Mouse (Mus musculus) liver, postnatal 0 days (tissue): ENCODE results near the gene Ptpn12. TPM values are rescaled to one million over a fixed set of nuclear protein-coding genes. Genes with fewer than 3 reads are reported as not detected.

ENCODE experiments used
- ATAC-seq: fragments of 200-750 bp; cut with Nextera tagmentation; 2 replicates; pipeline ENCODE4 v1.8.0; 2017; ENCODE audit warnings: mild to moderate bottlenecking, moderate library complexity
- DNase-seq: peaks from one replicate; pipeline ENCODE4 v3.0.0-alpha.2; 2016
- H3K27ac ChIP-seq: fragments of 300-500 bp; sonication (generic); 2 replicates; pipeline ENCODE4 v1.5.1; 2014; ENCODE audit warnings: antibody characterized with exemption, moderate library complexity, mild to moderate bottlenecking, low read depth
- H3K27me3 ChIP-seq: fragments of 300-500 bp; sonication (generic); 2 replicates; pipeline ENCODE4 v1.6.1; 2014; ENCODE audit warnings: low read length, control low read depth, mixed read lengths; ENCODE audit not compliant: insufficient read depth
- H3K36me3 ChIP-seq: fragments of 300-500 bp; sonication (generic); replicated peaks from 2 replicates; pipeline ENCODE4 v1.6.1; 2014; ENCODE audit warnings: mild to moderate bottlenecking, control low read depth, low read length, moderate library complexity, mixed read lengths; ENCODE audit not compliant: insufficient read depth
- H3K4me1 ChIP-seq: fragments of 300-500 bp; sonication (generic); 2 replicates; pipeline ENCODE4 v1.6.1; 2014; ENCODE audit warnings: antibody characterized with exemption, mild to moderate bottlenecking, control low read depth; ENCODE audit not compliant: insufficient read depth
- H3K4me2 ChIP-seq: fragments of 300-500 bp; sonication (generic); 2 replicates; pipeline ENCODE4 v1.6.1; 2014; ENCODE audit warnings: low read depth, mild to moderate bottlenecking, low read length, moderate library complexity, mixed read lengths
- H3K4me3 ChIP-seq: fragments of 300-500 bp; sonication (generic); 2 replicates; pipeline ENCODE4 v1.5.1; 2014; ENCODE audit warnings: low read depth, low read length
- H3K9ac ChIP-seq: fragments of 300-500 bp; sonication (generic); replicated peaks from 2 replicates; pipeline ENCODE4 v1.6.1; 2014; ENCODE audit warnings: mild to moderate bottlenecking, moderate library complexity
- H3K9me3 ChIP-seq: fragments of 300-500 bp; sonication (generic); 2 replicates; pipeline ENCODE4 v1.6.1; 2016; ENCODE audit warnings: mild to moderate bottlenecking, control low read depth, low read length, mixed read lengths
- CTCF ChIP-seq: sonication (generic); IDR thresholded peaks from 2 replicates; pipeline ENCODE4 v1.5.1; 2016; ENCODE audit warnings: antibody characterized with exemption, low read depth
- EP300 ChIP-seq: IDR thresholded peaks from 2 replicates; pipeline ENCODE4 v1.6.1; 2016; ENCODE audit warnings: antibody characterized with exemption, low read depth, mild to moderate bottlenecking
- WGBS: fragments of 180-500 bp; shearing (Covaris S2); extraction: QIAGEN DNeasy Blood & Tissue Kit; methylation state at CpG from one replicate; pipeline ENCODE4 v1.1.7; 2014; ENCODE audit not compliant: insufficient replicate concordance; 5-methylcytosine and 5-hydroxymethylcytosine counted together
- polyA plus RNA-seq: library from polyadenylated mRNA; unstranded; fragments of >200 nt; fragmentation: Nextera tagmentation; extraction: Ambion mirVana; gene quantifications from 2 replicates; pipeline ENCODE4 v1.2.1, GENCODE M21; 2015

Gene Ptpn12
- polyA plus RNA-seq, 1 experiment from 2014 or later = 11.3 TPM

GRCm38 (mm10) chr5:21046150-21047048 lies 9.3 kb downstream of the Ptpn12 start:
- TF ChIP-seq CTCF = no peak
- TF ChIP-seq EP300 = no peak
- H3K27me3 ChIP-seq = no peaks in the 10 kb centered on the region
- no peaks in the 10 kb centered on the region for H3K36me3 ChIP-seq
- 28% methylated on average over 7 of the region's 7 CpGs for WGBS
- H3K9me3 ChIP-seq = no peaks in the 10 kb centered on the region
- DNase-seq (no peak), ATAC-seq (no peak)
- no peak overlapping the region for H3K4me3 ChIP-seq
- H3K9ac ChIP-seq = no peak overlapping the region
- H3K4me1 ChIP-seq = peaks cover 31% of the 10 kb centered on the region
- peak overlapping the region; percentile 27 for H3K4me2 ChIP-seq
- H3K27ac ChIP-seq = peak overlapping the region; percentile 46

GRCm38 (mm10) chr5:21045462-21045861 lies 10.2 kb downstream of the Ptpn12 start:
- peak overlapping the region; percentile 46; the same call in 1 of the 2 replicates for H3K27ac ChIP-seq
- DNase-seq (no peak), ATAC-seq (no peak)
- H3K9ac ChIP-seq = no peak overlapping the region
- peaks cover 22% of the 10 kb centered on the region for H3K4me1 ChIP-seq
- 56% methylated on average over 2 of the region's 2 CpGs for WGBS
- H3K9me3 ChIP-seq = no peaks in the 10 kb centered on the region
- no peak overlapping the region for H3K4me3 ChIP-seq
- no peak for TF ChIP-seq CTCF
- TF ChIP-seq EP300 = no peak
- H3K4me2 ChIP-seq = 0 out of 2 replicates have a peak overlapping the region, but pooled peaks have one; percentile 27
- no peaks in the 10 kb centered on the region for H3K36me3 ChIP-seq
- H3K27me3 ChIP-seq = no peaks in the 10 kb centered on the region

- Histone ChIP-seq H3K36me3 (no peaks in the 10 kb centered on the region), H3K4me2 (no peak overlapping the region), H3K9me3 (no peaks in the 10 kb centered on the region), H3K4me3 (no peak overlapping the region), H3K27me3 (no peaks in the 10 kb centered on the region), H3K9ac (no peak overlapping the region), H3K27ac (no peak overlapping the region), H3K4me1 (peaks cover 3% of the 10 kb centered on the region; the same call in 1 of the 2 replicates)
- DNase-seq (no peak), ATAC-seq (no peak)
- WGBS = 64% methylated on average over 5 of the region's 5 CpGs
- TF ChIP-seq CTCF (no peak), EP300 (no peak)
Observed at GRCm38 (mm10) chr5:21038100-21038499, 17.6 kb downstream of the Ptpn12 start.

GRCm38 (mm10) chr5:21035689-21036480 lies 19.8 kb downstream of the Ptpn12 start:
- H3K27ac ChIP-seq = no peak overlapping the region
- no peaks in the 10 kb centered on the region for H3K36me3 ChIP-seq
- DNase-seq (no peak), ATAC-seq (no peak)
- H3K9ac ChIP-seq = no peak overlapping the region
- TF ChIP-seq CTCF (no peak), EP300 (no peak)
- WGBS = 51% methylated on average over 7 of the region's 7 CpGs
- H3K4me2 ChIP-seq = no peak overlapping the region
- H3K4me1 ChIP-seq = peaks cover 3% of the 10 kb centered on the region; the same call in 1 of the 2 replicates
- no peaks in the 10 kb centered on the region for H3K9me3 ChIP-seq
- H3K4me3 ChIP-seq = no peak overlapping the region
- no peaks in the 10 kb centered on the region for H3K27me3 ChIP-seq

DNA sequence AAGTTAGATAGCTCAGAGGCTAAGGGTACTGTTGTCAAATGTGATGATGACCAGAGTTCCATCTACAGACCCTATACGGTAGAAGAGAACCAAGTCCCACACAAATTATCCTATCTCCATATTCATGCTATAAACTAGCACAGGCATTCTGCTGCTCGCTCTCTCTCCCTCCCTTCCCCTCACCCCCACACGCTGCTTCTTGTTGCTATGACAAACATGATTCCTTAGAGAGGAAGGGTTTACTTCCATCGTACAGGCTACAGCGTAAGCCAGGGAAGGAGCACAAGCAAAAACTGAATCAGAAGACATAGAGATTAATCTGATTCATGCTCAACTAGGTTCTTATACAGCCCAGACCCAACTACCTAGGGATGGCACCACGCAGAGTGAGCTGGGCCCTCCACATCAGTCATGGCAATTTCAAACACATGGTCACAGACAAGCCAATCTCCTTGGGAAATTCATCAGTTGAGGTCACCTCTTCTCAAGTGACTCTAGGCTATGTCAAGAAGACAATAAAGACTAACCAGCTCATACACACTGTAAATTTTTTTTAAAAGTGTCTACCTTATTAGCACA lies 21.2 kb downstream of the Ptpn12 start:
- H3K36me3 ChIP-seq = no peaks in the 10 kb centered on the region
- WGBS = 78% methylated on average over 6 of the region's 6 CpGs
- TF ChIP-seq CTCF = no peak
- TF ChIP-seq EP300 = no peak
- H3K27ac ChIP-seq = no peak overlapping the region
- H3K4me1 ChIP-seq = peaks cover 7% of the 10 kb centered on the region
- no peak overlapping the region for H3K4me2 ChIP-seq
- DNase-seq (no peak), ATAC-seq (no peak)
- H3K9me3 ChIP-seq = no peaks in the 10 kb centered on the region
- no peaks in the 10 kb centered on the region for H3K27me3 ChIP-seq
- H3K4me3 ChIP-seq = no peak overlapping the region
- no peak overlapping the region for H3K9ac ChIP-seq

DNA sequence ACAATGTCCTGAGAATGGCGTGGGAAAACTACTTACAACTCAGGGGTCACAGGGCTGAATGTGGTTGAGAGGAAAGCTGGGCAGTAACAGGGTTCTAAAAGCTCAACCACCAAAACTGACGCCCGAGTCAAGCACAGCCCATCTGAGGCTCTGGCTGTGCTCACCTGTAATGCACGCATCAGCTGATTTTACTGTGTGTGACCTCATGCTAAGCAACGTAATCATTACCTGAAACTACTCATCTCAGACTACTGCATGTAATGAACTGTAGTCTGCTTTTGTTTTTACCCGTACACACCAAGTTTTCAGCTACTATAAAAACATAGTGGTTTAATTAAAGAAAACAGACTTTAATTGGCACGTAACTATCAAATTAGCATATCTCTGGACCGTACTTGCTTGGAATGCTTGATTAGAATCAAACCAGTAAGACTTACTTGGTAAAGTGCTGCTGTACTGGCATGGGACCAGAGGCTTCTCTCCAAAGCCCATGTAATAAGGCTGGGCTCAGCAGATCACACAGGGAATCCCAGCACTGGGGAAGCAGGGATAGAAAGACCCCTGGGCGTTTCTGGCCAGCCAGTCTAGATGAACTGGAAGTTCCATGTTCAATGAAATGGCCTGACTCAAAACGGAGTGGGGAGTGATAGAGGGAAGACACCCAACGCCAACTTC lies 22.2 kb downstream of the Ptpn12 start:
- WGBS = 77% methylated on average over 11 of the region's 11 CpGs
- Histone ChIP-seq H3K9ac (no peak overlapping the region), H3K9me3 (no peaks in the 10 kb centered on the region), H3K4me1 (peaks cover 9% of the 10 kb centered on the region), H3K4me3 (no peak overlapping the region), H3K27me3 (no peaks in the 10 kb centered on the region), H3K4me2 (no peak overlapping the region), H3K27ac (no peak overlapping the region), H3K36me3 (no peaks in the 10 kb centered on the region)
- DNase-seq (no peak), ATAC-seq (no peak)
- no peak for TF ChIP-seq CTCF
- TF ChIP-seq EP300 = no peak
